Mouse (Mus musculus): ENCODE results near the gene Dram1. TPM values are rescaled to one million over a fixed set of nuclear protein-coding genes. Genes with fewer than 3 reads are reported as not detected.
A peak's percentile ranks its signal among the peaks of the same experiment; 100 is the strongest.

Gene Dram1
- total and polyA plus RNA-seq, 3 experiments, result 0.04 TPM; not detected in 2

DNA sequence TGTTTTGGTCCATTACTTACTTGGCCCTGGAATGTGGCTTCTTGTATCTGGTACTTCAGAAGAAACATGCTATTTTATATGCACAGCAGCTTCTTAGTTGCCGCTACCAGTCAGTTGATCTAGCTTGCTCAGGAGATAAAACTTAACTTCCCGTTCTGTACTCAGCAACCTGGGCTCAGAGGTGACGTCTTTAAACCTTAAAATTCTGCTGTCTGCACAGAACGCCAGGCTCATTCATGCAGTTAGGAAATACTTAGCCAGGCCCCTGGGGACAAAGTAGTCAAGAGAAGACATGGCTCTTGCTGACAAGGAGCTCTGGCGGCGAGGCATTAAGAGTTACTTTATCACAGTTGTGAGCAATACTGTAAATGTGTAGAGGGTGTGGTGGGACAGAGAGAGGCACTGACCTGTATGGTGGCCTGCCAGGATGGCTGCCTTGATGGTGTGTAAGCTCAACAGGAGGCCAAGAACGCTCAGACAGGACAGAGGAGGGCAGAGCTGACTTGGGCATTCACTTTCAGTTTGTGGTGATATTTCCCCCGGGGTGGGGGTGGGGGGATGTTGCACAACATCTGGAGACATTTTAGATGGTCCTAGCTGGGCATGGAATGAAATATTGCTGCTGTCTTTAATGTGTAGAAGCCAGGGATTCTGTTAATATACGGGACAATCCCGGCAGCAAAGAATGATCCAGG lies 11.4 kb upstream of the Dram1 start:
- peak overlapping the region; percentile 91 for H3K27ac ChIP-seq (ENCODE audit: insufficient read depth, low read depth)
- H3K36me3 ChIP-seq (replicated peaks in 1 of 2; ENCODE audit: control insufficient read depth in 1 of 2, insufficient read depth in 1 of 2, low read length in 1 of 2), result peaks cover 0 to 33% of the 10 kb centered on the region in 2 experiments
- peak overlapping the region; percentile 80 for H3K9ac ChIP-seq (ENCODE audit: insufficient read depth, low read depth)
- no peaks in the 10 kb centered on the region for H3K27me3 ChIP-seq (replicated peaks)
- no peaks in the 10 kb centered on the region for H3K9me3 ChIP-seq (replicated peaks; ENCODE audit: low read length)
- H3K4me3 ChIP-seq (replicated peaks in 1 of 3; ENCODE audit: low read depth in 2 of 3, low read length in 2 of 3, poor library complexity in 1 of 3), result peak overlapping the region; percentile 48 to 62 (median 49)
- in situ Hi-C loops (cut with MboI; ENCODE audit: low pct_ligation_motif_present, low pct_unique_long_range_greater_than_20kb, low sequenced_read_pairs) (no loop called here), dilution Hi-C loops (cut with MboI; ENCODE audit: extremely low pct_ligation_motif_present, extremely low pct_unique_long_range_greater_than_20kb, low sequenced_read_pairs) (no loop called here)
- DNase-seq (ENCODE audit: extremely low read depth), result peak; percentile 93
- peaks cover 30% of the 10 kb centered on the region for H3K79me2 ChIP-seq (replicated peaks; ENCODE audit: control insufficient read depth, extremely low read depth, insufficient read depth, poor library complexity, severe bottlenecking)
- TF ChIP-seq MAZ (IDR thresholded peaks at IDR 0.05; ENCODE audit: low read depth, low read length) (peak; percentile 68; the same call in 1 of the 2 replicates), CHD1 (IDR thresholded peaks at IDR 0.05; ENCODE audit: low read depth, low read length) (no peak), ELF1 (IDR thresholded peaks at IDR 0.05; ENCODE audit: low read depth, low read length) (no peak), MAX (IDR thresholded peaks at IDR 0.05; ENCODE audit: low read length) (no peak), NRF1 (IDR thresholded peaks at IDR 0.05; ENCODE audit: low read depth, low read length) (0 out of 2 replicates have a peak, but pooled peaks have one; percentile 11), MEF2A (IDR thresholded peaks at IDR 0.05; ENCODE audit: borderline replicate concordance, low read depth, low read length) (no peak), ZMIZ1 (IDR thresholded peaks at IDR 0.05; ENCODE audit: low read depth, low read length) (no peak), MYC (IDR thresholded peaks at IDR 0.05; ENCODE audit: low read depth, low read length) (no peak), SMC3 (IDR thresholded peaks at IDR 0.05; ENCODE audit: low read depth, low read length) (0 out of 2 replicates have a peak, but pooled peaks have one; percentile 8), USF1 (IDR thresholded peaks at IDR 0.05; ENCODE audit: low read depth, low read length) (no peak), RAD21 (IDR thresholded peaks at IDR 0.05; ENCODE audit: low read depth, low read length) (peak; percentile 2), USF2 (conservative IDR thresholded peaks at IDR 0.05; ENCODE audit: low read depth, low read length) (no peak), GABPA (IDR thresholded peaks at IDR 0.05; ENCODE audit: insufficient replicate concordance, low read depth, low read length) (no peak), JUND (conservative IDR thresholded peaks at IDR 0.05; ENCODE audit: low read depth, low read length) (no peak), BHLHE40 (IDR thresholded peaks at IDR 0.05; ENCODE audit: low read depth, low read length) (peak; percentile 4; the same call in 1 of the 2 replicates), ZKSCAN1 (IDR thresholded peaks at IDR 0.05; ENCODE audit: borderline replicate concordance, low read depth, low read length) (no peak), SIN3A (IDR thresholded peaks at IDR 0.05; ENCODE audit: low read length) (0 out of 2 replicates have a peak, but pooled peaks have one; percentile 27), TBP (conservative IDR thresholded peaks at IDR 0.05; ENCODE audit: low read depth, low read length) (no peak), HCFC1 (IDR thresholded peaks at IDR 0.05; ENCODE audit: low read depth, low read length) (no peak; the same call in 1 of the 2 replicates), MXI1 (IDR thresholded peaks at IDR 0.05; ENCODE audit: low read depth, low read length) (0 out of 2 replicates have a peak, but pooled peaks have one; percentile 23), IRF4 (IDR thresholded peaks at IDR 0.05; ENCODE audit: low read depth, low read length) (no peak; the same call in 1 of the 2 replicates), POLR2AphosphoS2 (IDR thresholded peaks at IDR 0.05; ENCODE audit: low read depth, low read length) (no peak), PAX5 (IDR thresholded peaks at IDR 0.05; ENCODE audit: low read length) (no peak), UBTF (IDR thresholded peaks at IDR 0.05; ENCODE audit: low read depth, low read length) (no peak), ETS1 (conservative IDR thresholded peaks at IDR 0.05; ENCODE audit: low read depth, low read length) (peak; percentile 64), EP300 (IDR thresholded peaks at IDR 0.05; ENCODE audit: low read length) (no peak), TCF12 (IDR thresholded peaks at IDR 0.05; ENCODE audit: low read depth, low read length) (no peak), CHD2 (IDR thresholded peaks at IDR 0.05; ENCODE audit: low read length) (peak; percentile 71), RCOR1 (conservative IDR thresholded peaks at IDR 0.05; ENCODE audit: low read depth, low read length) (no peak), MAFK (IDR thresholded peaks at IDR 0.05; ENCODE audit: insufficient replicate concordance, low read length) (no peak), KAT2A (IDR thresholded peaks at IDR 0.05; ENCODE audit: insufficient replicate concordance, low read length) (no peak), POLR2A (IDR thresholded peaks at IDR 0.05; ENCODE audit: low read depth, low read length) (no peak; the same call in 1 of the 2 replicates), JUN (IDR thresholded peaks at IDR 0.05; ENCODE audit: insufficient read depth, low read depth, low read length) (peak; percentile 34; the same call in 1 of the 2 replicates), CTCF (conservative IDR thresholded peaks at IDR 0.05 in 1 of 2, IDR thresholded peaks at IDR 0.05 in 1 of 2; ENCODE audit: low read depth in 2 of 2, low read length in 2 of 2) (no peak), NELFE (IDR thresholded peaks at IDR 0.05; ENCODE audit: low read depth, low read length) (no peak), E2F4 (IDR thresholded peaks at IDR 0.05; ENCODE audit: insufficient replicate concordance, low read depth, low read length) (no peak), ZNF384 (IDR thresholded peaks at IDR 0.05; ENCODE audit: low read depth, low read length) (no peak), ZC3H11A (IDR thresholded peaks at IDR 0.05; ENCODE audit: low read depth, low read length) (no peak)
- H3K4me2 ChIP-seq (ENCODE audit: insufficient read depth, low read depth, poor library complexity, severe bottlenecking), result peak overlapping the region; percentile 97
- peaks cover 31 to 51% of the 10 kb centered on the region in 2 experiments for H3K4me1 ChIP-seq (ENCODE audit: control insufficient read depth in 1 of 2, insufficient read depth in 2 of 2)

Measured in CH12.LX (cell line).